Mouse (Mus musculus): ENCODE measurements around the gene Cct5.

The Cct5 gene

DNA sequence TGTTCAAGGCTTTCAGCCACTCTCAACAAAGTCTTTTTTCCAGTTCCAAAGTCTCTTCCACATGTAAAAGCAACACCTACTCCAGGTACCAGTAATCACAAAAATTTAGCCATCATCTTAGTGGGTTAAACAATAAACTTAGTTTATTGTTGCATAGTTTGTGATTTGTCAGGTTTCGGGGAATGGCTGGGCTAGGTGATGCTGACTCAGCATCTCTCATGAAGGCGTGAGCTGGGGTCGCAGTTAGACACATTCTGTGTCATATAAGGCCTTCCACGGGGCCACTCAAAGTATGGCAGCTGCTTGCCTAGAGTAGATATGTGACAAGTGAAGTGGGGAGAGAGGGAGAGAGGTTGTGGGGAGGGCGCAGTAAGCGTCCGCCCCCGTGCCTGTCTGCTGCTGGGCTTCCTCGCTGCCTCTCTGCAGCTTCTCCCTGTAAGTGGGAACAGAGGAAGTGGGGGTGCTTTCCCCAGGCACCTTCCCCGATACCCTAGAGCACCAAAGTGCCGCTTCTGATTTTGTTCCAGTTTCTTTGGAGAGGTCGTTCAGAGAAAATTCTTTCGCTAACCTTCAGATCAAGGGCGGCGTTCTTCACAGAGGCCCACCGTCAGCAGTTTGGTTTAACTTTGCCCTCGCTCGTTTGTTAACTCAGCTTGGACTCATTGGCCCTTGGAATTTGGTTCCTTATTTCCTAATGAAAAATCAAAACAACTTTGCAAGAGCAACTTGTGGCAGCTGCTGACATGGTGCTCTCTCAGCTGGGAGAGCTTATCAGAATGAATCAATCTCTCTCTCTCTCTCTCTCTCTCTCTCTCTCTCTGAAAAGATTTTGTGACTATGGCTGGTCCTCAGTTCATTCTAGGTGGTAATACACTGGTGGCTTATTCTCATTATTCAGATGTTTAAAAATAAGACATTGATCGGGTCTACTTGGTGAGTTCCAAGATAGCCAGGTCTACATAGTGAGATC is 37.7 kb downstream of the Cct5 start:
- DNase-seq, result no peak

DNA sequence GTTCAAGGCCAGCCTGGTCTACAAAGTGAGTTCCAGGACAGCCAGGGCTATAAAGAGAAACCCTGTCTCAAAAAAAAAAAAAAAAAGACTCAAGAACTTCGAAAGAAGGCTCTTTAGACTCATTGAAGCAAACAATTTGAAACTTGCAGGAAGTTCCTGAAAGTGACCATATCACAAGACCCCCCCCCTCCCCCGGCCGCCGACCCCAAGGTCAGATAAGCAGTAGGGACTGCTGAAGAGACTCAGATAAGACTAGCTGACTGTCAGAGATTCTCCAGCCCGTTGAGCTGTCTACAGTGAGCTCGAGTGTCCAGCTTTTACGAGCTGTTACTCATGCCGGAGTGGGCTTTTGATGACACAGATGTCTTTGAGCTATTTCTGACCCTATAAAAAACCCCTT is 38.8 kb downstream of the Cct5 start:
- no peak for DNase-seq

DNA sequence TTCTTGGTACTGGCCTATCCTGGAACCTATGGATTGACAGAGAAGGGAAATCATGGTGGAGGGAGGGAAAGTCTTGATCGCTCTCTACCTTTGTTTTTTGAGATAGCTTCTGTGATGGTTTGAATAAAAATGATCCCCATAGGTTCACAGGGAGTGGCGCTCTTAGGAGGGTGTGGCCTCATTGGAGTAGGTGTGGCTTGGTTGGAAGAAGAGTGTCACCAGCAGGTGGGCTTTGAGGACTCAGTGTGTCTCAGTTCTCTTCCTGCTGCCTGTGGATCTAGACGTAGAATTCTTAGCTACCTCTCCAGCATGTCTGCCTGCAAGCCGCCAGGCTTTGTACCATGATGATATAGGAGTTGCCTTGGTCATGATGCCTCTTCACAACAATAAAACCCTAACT is 39.6 kb downstream of the Cct5 start:
- DNase-seq, result no peak

DNA sequence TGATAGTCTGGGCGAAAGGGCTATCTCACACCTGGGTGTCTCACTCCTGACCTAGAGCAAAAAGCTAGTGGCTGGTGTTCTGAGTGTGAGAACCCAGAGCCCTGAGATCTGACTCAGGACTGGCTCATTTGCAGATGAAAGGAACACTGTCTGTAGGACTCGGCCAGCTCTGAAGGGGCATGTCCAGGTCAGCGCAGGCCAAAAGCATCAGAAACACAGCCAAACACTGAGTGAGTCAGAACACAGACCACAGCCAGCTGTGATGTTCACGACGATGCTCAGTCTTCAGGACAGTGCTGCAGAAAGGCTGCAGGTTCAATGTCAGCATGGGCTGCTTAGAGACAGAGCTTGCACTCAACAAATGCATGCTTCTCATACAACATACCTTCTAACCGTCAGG is 40.2 kb downstream of the Cct5 start:
- no peak for DNase-seq

DNA sequence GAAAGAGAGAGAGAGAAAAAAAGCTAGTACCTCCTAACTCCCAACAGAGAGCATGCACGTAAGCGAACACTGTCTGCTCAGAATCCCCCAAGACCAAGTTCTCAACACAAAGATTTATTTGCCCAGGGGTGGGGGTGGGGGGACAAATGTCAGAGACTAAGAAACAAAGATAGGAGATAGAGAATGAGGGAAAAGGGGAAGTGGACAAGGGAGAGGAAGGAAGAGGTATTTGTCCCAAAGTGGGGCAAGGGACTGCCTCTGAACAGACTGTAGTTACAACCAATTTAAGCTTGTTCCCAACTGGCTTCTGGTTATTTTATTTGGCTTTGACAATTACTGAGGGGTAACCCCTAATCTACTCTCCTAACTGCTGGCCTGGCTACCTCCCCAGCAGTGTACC is 46.7 kb downstream of the Cct5 start:
- DNase-seq, result no peak

DNA sequence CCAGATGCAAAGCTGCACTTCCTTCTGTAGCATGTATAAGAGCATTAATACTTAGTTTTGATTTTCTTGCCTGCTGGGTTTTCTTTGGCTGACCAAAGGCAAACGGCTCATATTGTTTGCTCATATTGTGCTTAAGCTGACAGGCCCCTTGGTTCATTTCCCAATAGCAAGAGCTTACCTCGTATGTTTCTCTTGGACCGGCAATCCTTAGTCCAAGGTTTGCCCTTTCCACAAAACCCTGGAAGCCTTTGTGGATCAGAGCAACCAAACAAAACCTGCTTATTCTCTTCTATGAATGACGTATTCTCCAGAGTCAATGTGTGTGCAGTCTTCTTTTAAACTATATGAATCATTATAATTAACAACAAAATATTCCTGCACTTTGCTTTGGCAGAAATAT is 51.2 kb downstream of the Cct5 start:
- DNase-seq, result no peak

DNA sequence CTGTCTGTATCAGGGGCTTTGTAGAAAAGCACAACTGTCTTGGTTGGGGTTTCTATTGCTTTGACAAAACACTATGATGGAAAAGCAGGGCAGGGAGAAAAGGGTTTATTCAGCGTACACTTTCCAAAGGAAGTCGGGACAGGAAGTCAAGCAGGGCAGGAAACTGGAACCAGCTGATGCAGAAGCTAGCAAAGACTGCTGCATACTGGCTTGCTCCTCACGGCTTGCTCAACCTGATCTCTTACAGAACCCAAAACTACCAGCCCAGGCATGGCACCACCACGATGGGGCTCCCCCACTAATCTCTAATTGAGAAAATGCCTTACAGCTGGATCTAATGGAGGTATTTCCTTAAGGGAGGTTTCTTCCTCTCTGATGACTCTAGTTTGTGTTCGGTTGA is 54.2 kb downstream of the Cct5 start:
- no peak for DNase-seq

DNA sequence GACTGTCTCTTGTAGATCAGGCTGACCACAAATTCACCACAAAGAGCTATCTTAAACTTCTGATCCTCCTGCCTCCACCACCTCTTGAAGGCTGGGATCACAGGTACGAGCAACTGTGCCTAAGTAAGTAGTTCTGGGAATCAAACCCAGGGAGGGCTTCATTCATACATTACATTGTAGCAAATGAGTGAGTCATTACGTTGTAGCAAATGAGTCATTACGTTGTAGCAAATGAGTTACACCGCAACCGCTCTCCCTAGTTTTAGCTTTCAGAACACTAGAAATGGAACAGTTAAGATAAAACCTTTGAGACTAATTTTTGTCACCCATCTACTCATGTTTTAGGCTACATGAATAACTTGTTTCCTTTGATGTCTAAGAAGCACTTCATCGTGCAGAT is 55.3 kb downstream of the Cct5 start:
- DNase-seq, result no peak

DNA sequence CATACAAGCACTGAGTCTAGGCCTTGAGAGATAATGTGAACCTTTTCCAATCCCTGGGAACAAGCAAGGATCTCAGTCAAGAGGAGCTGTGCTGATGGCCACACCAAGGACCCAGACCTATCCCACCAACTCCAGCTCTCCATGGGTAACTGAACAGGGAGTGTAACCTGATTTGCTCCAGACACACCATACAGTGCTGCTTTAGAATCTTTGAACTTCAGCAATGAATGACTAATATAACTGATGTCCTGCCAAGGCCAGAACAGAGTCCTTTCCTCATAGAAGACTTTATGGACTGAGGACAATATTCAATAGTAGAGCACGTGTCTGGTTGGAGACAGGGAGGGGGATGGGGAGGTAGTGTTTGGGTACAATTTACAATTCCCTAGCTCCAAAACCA is 56.5 kb downstream of the Cct5 start:
- DNase-seq, result no peak

DNA sequence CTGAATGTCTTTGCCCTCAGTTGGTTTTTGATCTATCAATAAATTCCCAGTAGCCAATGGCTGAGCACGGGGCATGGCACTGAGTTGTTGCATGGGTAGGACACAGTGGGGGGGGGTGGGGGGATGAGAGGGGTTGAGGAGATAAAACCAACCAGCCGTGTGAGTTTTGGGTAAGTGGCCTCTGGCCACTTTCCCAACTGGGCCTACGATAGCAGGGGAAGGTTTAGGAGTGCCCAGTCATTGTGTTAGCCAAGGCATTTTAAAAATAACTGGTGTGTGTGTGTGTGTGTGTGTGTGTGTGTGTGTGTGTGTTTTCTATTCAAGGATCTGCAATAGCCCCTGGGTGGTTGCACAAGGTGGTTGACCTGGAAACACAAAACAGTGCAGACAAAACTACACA is 58.4 kb downstream of the Cct5 start:
- DNase-seq, result no peak

DNA sequence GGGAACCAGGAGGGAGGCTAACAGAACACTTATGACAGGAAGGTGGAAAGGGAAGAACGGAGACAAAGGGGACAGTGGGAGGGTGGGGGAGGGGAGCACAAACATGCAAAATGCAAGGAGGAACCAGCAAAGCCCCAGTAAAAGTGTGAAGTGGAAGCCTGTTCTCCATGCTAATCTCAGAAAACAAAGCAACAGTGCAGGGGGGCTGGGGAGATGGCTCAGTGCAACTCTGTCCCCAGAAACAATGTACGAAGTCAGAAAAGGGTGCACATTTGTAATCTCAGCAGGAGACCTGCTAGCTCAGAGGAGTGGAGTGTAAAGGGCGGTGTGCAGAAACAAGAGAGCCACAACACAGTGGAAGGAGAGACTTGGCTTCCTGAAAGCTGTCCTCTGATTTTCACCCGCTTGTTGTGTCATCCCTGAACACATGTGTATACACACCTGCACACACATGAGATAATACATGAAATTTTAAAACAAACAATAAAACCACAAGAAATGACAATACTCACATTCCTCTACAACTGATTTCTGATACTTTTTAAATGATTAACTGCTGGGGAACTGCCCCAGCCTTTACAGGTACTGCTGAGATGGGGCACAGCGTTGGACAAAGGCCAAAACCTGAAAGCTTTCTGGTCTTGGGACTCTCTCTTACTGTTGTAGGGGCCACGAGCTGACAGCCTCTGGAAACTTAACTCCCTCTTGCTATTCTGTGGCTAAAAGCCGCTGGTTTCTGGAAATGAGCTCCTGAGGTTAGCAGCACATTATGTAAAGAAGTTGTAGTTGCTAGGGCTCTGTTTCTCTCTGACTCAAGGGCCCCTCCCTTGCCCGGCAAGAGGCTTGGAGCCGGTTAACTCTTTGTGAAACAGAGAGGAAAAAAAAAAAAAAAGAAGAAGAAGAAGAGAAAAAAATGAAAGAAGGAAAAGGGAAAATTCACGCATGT is 59.3 kb downstream of the Cct5 start:
- no peak for DNase-seq

Measured in layer of hippocampus, adult 9-11 months (tissue).